Mouse (Mus musculus) stomach, postnatal 0 days (tissue): Measurements from ENCODE around the gene Zfp428. TPM values are rescaled to one million over a fixed set of nuclear protein-coding genes. Genes with fewer than 3 reads are reported as not detected.

Experiments
- ATAC-seq: fragments of 200-750 bp; cut with Nextera tagmentation; 2 replicates; pipeline ENCODE4 v1.8.0; 2017; ENCODE audit not compliant: low FRiP score, low TSS enrichment
- DNase-seq: peaks from one replicate; pipeline ENCODE4 v3.0.0-alpha.2; 2016; ENCODE audit warnings: low spot score
- H3K27ac ChIP-seq: fragments of 300-500 bp; sonication (generic); replicated peaks from 2 replicates; pipeline ENCODE4 v1.5.1; 2014; ENCODE audit warnings: mild to moderate bottlenecking, control low read depth
- H3K27me3 ChIP-seq: fragments of 300-500 bp; sonication (generic); 2 replicates; pipeline ENCODE4 v1.6.1; 2014; ENCODE audit warnings: low read length; ENCODE audit not compliant: control insufficient read depth, insufficient read depth
- H3K36me3 ChIP-seq: fragments of 300-500 bp; sonication (generic); 2 replicates; pipeline ENCODE4 v1.6.1; 2014; ENCODE audit warnings: low read length, mixed read lengths; ENCODE audit not compliant: control insufficient read depth, insufficient read depth
- H3K4me1 ChIP-seq: fragments of 300-500 bp; sonication (generic); replicated peaks from 2 replicates; pipeline ENCODE4 v1.6.1; 2014; ENCODE audit warnings: antibody characterized with exemption; ENCODE audit not compliant: control insufficient read depth, insufficient read depth
- H3K4me2 ChIP-seq: fragments of 300-500 bp; sonication (generic); replicated peaks from 2 replicates; pipeline ENCODE4 v1.6.1; 2014; ENCODE audit warnings: low read depth, mild to moderate bottlenecking, control low read depth, moderate library complexity
- H3K4me3 ChIP-seq: fragments of 300-500 bp; sonication (generic); 2 replicates; pipeline ENCODE4 v1.5.1; 2014; ENCODE audit warnings: low read depth, low read length, control low read depth
- H3K9ac ChIP-seq: fragments of 300-500 bp; sonication (generic); 2 replicates; pipeline ENCODE4 v1.6.1; 2014; ENCODE audit warnings: mild to moderate bottlenecking, low read length, control low read depth, mixed read lengths
- H3K9me3 ChIP-seq: fragments of 300-500 bp; sonication (generic); 2 replicates; pipeline ENCODE4 v1.6.1; 2016; ENCODE audit warnings: low read length; ENCODE audit not compliant: control insufficient read depth
- CTCF ChIP-seq: IDR thresholded peaks from 2 replicates; pipeline ENCODE4 v1.5.1; 2016; ENCODE audit warnings: antibody characterized with exemption, low read depth, mild to moderate bottlenecking, moderate library complexity
- EP300 ChIP-seq: optimal IDR thresholded peaks from 2 replicates; pipeline ENCODE3; 2016; ENCODE audit warnings: antibody characterized with exemption
- WGBS: fragments of 180-500 bp; shearing (Covaris S2); extraction: QIAGEN DNeasy Blood & Tissue Kit; methylation state at CpG from one replicate; pipeline ENCODE4 v1.1.7; 2014; 5-methylcytosine and 5-hydroxymethylcytosine counted together
- polyA plus RNA-seq: library from polyadenylated mRNA; unstranded; fragments of >200 nt; fragmentation: Nextera tagmentation; extraction: Ambion mirVana; gene quantifications from 2 replicates; pipeline ENCODE4 v1.2.1, GENCODE M21; 2015

Zfp428 gene
- polyA plus RNA-seq, 1 experiment from 2014 or later = 13.6 TPM

DNA sequence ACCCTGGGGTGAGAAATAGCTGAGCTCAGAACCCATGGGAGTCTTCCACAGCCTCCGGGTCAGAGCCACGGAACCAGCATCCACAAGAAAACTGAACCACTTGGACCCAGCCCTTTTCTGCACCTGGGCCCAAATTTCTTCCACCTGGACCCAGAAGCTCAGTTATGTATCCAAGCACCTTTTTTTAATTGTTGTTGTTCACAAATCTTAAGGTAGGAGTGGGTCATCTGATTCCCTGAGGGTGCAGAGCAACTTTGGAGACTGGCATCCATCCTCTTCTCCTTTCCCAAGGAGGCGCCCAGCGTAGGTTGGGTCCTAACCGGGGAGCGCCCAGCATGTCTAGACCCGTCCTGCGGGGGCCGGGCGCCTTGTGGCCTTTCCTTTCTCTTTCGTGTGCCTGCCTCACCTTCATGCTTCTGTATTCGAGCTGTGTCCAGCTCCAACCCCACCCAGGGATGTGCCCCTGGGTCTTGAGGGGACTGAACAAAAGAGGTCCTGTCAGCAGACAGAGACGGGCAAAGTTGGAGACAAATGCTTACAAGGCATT is 39.3 kb downstream of the Zfp428 start, which contains the start of the genes Pinlyp and Xrcc1:
Gene Pinlyp (minus strand): TSS at position 51 of the 547 bp plus-strand sequence.
Gene Xrcc1 (plus strand): TSS at position 222 of the 547 bp plus-strand sequence.
- peak; percentile 35 for DNase-seq
- H3K9me3 ChIP-seq = no peaks in the 10 kb centered on the region
- TF ChIP-seq CTCF (no peak), EP300 (no peak)
- peaks cover 3% of the 10 kb centered on the region; the same call in 1 of the 2 replicates for H3K4me1 ChIP-seq
- 0 out of 2 replicates have a peak, but pooled peaks have one; percentile 11 for ATAC-seq
- 28% methylated on average over 13 of the region's 13 CpGs for WGBS
- peak within 1 kb of the TSS; percentile 60 for H3K4me3 ChIP-seq
- H3K9ac ChIP-seq = peak within 1 kb of the TSS; percentile 75
- H3K27ac ChIP-seq = peak within 1 kb of the TSS; percentile 90
- no peaks in the 10 kb centered on the region for H3K27me3 ChIP-seq
- no peaks in the 10 kb centered on the region for H3K36me3 ChIP-seq
- peak within 1 kb of the TSS; percentile 63 for H3K4me2 ChIP-seq

DNA sequence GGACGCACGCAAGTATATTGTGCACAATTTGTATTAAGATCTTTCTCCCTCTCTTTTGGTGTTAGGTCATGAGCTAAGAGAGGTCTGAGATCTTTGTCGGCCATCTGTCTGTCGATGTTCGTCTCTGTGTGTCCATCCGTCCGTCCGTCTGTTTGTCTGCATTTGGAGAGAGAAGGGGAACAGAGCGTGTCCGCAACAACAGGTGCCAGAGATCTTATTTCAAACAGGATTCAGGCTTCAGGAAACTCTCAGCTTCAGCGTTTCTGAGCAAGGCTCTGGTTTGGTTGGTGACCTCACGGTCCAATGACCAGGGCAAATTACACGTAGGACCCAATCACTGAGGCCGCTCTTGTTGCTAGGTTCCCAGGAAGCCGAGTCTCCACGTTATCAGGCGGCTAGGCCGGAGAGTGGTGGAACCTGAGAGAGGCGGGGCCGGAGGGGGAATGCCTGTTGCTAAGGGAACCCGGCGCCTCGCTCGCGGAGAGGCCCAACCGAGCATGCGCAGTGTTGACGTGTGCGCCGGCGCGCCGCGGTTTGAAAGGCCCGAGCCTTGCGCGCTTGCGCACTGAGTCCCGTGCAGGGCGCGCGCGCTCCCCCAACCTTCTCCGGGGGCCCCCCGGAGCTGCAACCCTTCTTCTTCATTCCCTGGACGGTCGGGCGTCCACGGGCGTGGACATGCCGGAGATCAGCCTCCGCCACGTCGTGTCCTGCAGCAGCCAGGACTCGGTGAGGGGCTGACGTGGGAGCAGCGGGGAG is 40.0 kb downstream of the Zfp428 start:
- ATAC-seq (peak; percentile 99), DNase-seq (peak; percentile 100)
- H3K27me3 ChIP-seq = no peaks in the 10 kb centered on the region
- H3K9me3 ChIP-seq = no peaks in the 10 kb centered on the region
- H3K4me1 ChIP-seq = peaks cover 3% of the 10 kb centered on the region; the same call in 1 of the 2 replicates
- WGBS = 1% methylated on average over 54 of the region's 57 CpGs
- peak overlapping the region; percentile 63 for H3K4me2 ChIP-seq
- H3K4me3 ChIP-seq = peak overlapping the region; percentile 60
- TF ChIP-seq CTCF (no peak), EP300 (no peak)
- peak overlapping the region; percentile 90 for H3K27ac ChIP-seq
- H3K36me3 ChIP-seq = no peaks in the 10 kb centered on the region
- peak overlapping the region; percentile 75 for H3K9ac ChIP-seq

DNA sequence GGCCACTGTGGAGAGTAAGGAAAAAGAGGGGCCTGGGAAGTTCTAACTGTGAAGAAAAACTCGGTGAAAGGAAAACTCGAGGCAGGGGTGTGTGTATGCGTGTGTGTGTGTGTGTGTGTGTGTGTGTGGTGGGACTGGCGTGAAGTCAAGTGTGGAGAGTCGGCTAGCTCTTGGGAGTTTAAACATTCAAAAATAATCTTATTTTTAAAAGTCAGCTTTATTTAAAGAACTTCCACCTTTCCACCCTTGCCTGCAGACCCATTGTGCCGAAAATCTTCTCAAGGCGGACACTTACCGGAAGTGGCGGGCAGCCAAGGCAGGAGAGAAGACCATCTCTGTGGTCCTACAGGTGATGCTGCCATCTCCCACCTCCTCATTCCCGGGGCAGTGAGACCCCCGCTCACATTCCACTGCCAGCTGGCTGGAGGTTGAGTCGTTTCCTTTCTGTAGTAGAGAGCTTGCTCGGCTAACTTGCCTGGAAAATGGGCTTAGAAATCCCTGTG is 40.8 kb downstream of the Zfp428 start:
- TF ChIP-seq CTCF (no peak), EP300 (no peak)
- Histone ChIP-seq H3K4me3 (peak overlapping the region; percentile 60), H3K36me3 (peaks cover 4% of the 10 kb centered on the region), H3K9ac (peak overlapping the region; percentile 75), H3K4me2 (peak overlapping the region; percentile 63), H3K9me3 (no peaks in the 10 kb centered on the region), H3K4me1 (peaks cover 3% of the 10 kb centered on the region; the same call in 1 of the 2 replicates), H3K27me3 (no peaks in the 10 kb centered on the region), H3K27ac (no peak overlapping the region)
- DNase-seq = no peak
- WGBS = 15% methylated on average over 13 of the region's 13 CpGs
- ATAC-seq = no peak

DNA sequence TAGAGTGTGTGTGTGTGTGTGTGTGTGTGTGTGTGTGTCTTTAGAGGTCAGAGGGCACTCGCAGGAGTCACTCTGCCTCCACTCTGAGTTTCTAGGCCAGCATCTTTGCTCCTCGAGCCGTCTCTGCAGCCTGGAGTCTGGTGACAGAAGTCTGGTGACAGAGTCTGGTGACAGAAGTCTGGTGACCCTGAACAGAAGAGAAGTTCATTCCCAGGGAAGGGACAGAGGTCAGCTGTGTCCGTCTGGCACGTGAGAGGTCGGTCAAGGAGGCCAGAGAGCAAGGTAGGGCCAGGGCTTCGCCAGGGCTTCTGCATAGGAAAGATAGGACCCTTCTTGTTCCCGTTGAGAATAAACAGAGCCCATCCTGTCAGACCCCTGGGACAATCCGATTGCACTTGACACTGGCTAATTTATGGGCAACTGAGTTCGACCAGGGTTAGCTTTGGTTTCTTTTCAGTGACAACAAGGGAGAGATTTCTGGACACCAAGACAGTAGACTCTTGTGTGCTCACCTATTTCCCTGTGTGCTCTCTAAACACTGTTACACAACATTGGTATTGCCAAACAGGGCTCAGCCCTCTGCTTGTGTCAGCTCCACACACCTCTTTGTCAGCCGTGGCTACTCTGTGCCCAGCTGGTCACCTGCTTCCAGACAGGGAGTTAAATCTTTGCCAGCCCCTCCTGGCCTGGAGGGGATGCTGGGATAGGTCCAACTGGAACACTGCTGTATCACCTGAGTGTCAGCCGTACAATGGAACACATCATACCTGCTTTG is 45.4 kb downstream of the Zfp428 start:
- WGBS = 85% methylated on average over 12 of the region's 12 CpGs
- H3K4me2 ChIP-seq = no peak overlapping the region
- no peaks in the 10 kb centered on the region for H3K9me3 ChIP-seq
- DNase-seq (no peak), ATAC-seq (no peak)
- no peaks in the 10 kb centered on the region; the same call in 1 of the 2 replicates for H3K4me1 ChIP-seq
- H3K4me3 ChIP-seq = no peak overlapping the region
- no peak overlapping the region for H3K27ac ChIP-seq
- peaks cover 7% of the 10 kb centered on the region for H3K36me3 ChIP-seq
- H3K27me3 ChIP-seq = no peaks in the 10 kb centered on the region
- TF ChIP-seq EP300 = no peak
- no peak for TF ChIP-seq CTCF
- no peak overlapping the region for H3K9ac ChIP-seq

DNA sequence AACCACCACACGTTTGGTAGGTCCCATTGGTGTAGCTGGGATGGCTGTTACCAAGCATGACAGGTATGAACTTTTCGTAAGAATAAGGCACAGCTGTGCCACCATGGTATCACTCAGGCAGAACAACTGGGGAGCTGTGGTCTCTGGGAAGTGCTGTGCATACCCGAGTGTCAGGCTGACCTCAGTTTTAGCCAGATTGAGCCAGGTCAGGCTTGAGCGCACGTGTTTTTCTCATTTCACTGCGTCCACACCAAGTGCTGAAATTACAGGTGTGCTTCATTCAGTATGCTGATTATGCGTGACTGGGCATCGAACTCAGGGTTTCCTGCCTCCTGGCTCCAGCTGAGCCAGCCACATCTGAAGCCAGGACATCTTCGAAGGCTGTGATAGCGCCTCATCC is 49.0 kb downstream of the Zfp428 start:
- DNase-seq = no peak
- no peak overlapping the region for H3K9ac ChIP-seq
- 93% methylated on average over 10 of the region's 10 CpGs for WGBS
- no peaks in the 10 kb centered on the region for H3K4me1 ChIP-seq
- H3K4me3 ChIP-seq = no peak overlapping the region
- H3K27me3 ChIP-seq = no peaks in the 10 kb centered on the region
- H3K9me3 ChIP-seq = no peaks in the 10 kb centered on the region
- H3K4me2 ChIP-seq = no peak overlapping the region
- H3K36me3 ChIP-seq = peaks cover 7% of the 10 kb centered on the region
- TF ChIP-seq CTCF = no peak
- no peak for TF ChIP-seq EP300
- H3K27ac ChIP-seq = no peak overlapping the region
- ATAC-seq = no peak
